Mouse (Mus musculus): ENCODE measurements around the gene 2310011J03Rik. TPM values are rescaled to one million over a fixed set of nuclear protein-coding genes. Genes with fewer than 3 reads are reported as not detected.
A peak's percentile ranks its signal among the peaks of the same experiment; 100 is the strongest.

The 2310011J03Rik gene
- total RNA-seq, 2 experiments from 2014 or later = 10.5 to 13.1 TPM

GRCm38 (mm10) chr10:80315315-80315714 lies 5.0 kb downstream of the 2310011J03Rik start:
- no peak for DNase-seq

GRCm38 (mm10) chr10:80314494-80315001 lies 5.8 kb downstream of the 2310011J03Rik start:
- DNase-seq = no peak

GRCm38 (mm10) chr10:80313627-80314201 lies 6.6 kb downstream of the 2310011J03Rik start:
- DNase-seq = no peak

GRCm38 (mm10) chr10:80312586-80313504 lies 7.5 kb downstream of the 2310011J03Rik start:
- no peak for DNase-seq

- DNase-seq = no peak
Measured at GRCm38 (mm10) chr10:80311560-80311959, 8.8 kb downstream of the 2310011J03Rik start.

- DNase-seq = no peak
Measured at GRCm38 (mm10) chr10:80304862-80305261, 15.5 kb downstream of the 2310011J03Rik start.

GRCm38 (mm10) chr10:80304458-80304857 lies 15.9 kb downstream of the 2310011J03Rik start:
- no peak for DNase-seq

GRCm38 (mm10) chr10:80302471-80302881 lies 17.9 kb downstream of the 2310011J03Rik start:
- peak; percentile 75 for DNase-seq

GRCm38 (mm10) chr10:80302082-80302355 lies 18.3 kb downstream of the 2310011J03Rik start:
- DNase-seq = no peak

GRCm38 (mm10) chr10:80301256-80302081 lies 18.9 kb downstream of the 2310011J03Rik start:
- no peak for DNase-seq

- no peak for DNase-seq
Measured at GRCm38 (mm10) chr10:80300672-80301181, 19.6 kb downstream of the 2310011J03Rik start.

- DNase-seq = no peak
Measured at GRCm38 (mm10) chr10:80299824-80300223, 20.5 kb downstream of the 2310011J03Rik start.

- no peak for DNase-seq
Measured at GRCm38 (mm10) chr10:80299301-80299700, 21.0 kb downstream of the 2310011J03Rik start.

- peak; percentile 54 for DNase-seq
Measured at GRCm38 (mm10) chr10:80298571-80299281, 21.6 kb downstream of the 2310011J03Rik start.

GRCm38 (mm10) chr10:80297526-80298133 lies 22.7 kb downstream of the 2310011J03Rik start:
- no peak for DNase-seq

- DNase-seq = no peak
Measured at GRCm38 (mm10) chr10:80296824-80297223, 23.5 kb downstream of the 2310011J03Rik start.

GRCm38 (mm10) chr10:80295618-80296425 lies 24.5 kb downstream of the 2310011J03Rik start, which contains the start of gene Apc2:
TSS of gene Apc2 (plus strand) at chr10:80295977.
- peak; percentile 71 for DNase-seq

- DNase-seq = no peak
Measured at GRCm38 (mm10) chr10:80294788-80295303, 25.5 kb downstream of the 2310011J03Rik start.

- DNase-seq = no peak
Measured at GRCm38 (mm10) chr10:80294311-80294710, 26.0 kb downstream of the 2310011J03Rik start.

GRCm38 (mm10) chr10:80293325-80293724 lies 27.0 kb downstream of the 2310011J03Rik start:
- DNase-seq = no peak

Data from gastrocnemius, postnatal 10 days (tissue).